Mouse (Mus musculus) testis, postnatal 14 days (tissue): ENCODE results near the gene Ctps.

Experiments used
- DNase-seq: peaks from one replicate; pipeline ENCODE4 v3.0.0; 2021; ENCODE audit warnings: low spot score

The Ctps gene

GRCm38 (mm10) chr4:120570438-120571069 is 478 bp upstream of the Ctps start:
- no peak for DNase-seq

GRCm38 (mm10) chr4:120569025-120569424 is 1.1 kb downstream of the Ctps start:
- DNase-seq, result no peak

DNA sequence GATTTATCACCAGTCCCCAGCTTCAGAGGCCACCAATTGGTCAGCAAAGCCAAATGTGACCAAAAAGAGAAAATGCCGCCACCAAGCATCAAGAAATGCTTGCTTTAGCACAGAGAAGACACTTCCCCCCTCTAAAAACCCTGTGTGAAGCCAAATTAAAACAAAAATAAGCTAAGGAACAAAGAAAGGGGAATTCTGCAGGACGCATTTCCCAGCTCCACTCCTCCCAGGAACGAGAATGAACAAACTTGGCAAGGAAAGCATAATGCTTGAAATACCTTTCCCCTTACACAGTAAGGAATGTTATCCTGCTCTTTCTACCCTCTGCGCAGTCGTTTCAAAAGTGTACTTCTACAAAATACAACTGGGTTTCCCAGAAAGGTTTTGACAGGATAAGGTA is 2.1 kb downstream of the Ctps start:
- no peak for DNase-seq

DNA sequence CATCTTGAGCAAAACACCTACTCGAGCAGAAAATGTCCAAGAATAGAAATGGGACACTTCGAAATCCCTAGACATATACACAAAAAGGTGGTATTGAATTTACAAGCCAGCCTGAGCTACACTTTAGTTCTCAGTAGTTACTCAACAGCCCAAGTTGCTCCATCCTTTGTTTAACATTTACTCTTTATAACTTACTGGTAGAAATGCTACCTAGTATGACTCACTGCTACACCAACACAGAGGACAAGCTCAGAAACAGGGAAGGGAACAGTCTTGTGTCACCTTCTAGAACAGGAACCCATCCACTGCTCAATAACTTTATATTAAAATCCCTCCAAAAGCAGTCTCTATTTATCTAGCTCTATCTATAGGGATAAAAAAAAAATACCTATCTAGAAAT is 4.3 kb downstream of the Ctps start:
- no peak for DNase-seq

DNA sequence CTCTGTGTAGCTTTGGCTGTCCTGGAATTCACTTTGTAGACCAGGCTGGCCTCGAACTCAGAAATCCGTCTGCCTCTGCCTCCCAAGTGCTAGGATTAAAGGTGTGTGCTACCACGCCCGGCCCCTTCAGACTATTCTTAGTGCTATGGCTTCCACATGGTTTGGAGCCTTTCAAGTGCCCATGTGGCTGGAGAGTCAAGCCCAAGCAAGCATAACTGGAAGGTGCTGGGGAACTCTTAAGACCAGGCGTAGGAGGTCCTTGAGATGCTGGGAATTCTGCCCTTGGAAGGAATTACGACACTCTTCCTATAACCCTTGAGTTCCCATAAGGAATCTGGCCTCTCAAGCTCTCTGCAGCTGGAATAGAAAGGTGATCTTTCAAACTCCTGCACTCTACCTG is 13.5 kb downstream of the Ctps start:
- no peak for DNase-seq

DNA sequence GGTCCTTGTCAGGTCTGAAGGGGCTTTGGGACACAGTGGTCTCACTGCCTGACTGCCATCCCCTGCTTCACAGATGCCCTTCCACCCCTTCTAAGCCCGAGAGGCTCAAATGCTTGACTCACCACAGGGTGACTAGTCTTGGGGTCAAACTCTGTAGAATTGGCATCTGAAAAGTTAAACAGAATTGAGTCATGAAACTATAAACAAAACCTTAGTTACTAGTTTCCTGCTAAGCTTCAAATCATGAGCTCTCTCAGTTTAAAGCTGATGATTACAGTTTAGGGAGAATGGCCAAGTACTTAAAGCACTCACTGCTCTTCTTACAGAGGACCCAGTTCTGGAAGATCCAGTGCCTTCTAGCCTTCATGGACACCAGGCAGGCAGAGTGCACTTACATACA is 25.2 kb downstream of the Ctps start:
- DNase-seq, result no peak

DNA sequence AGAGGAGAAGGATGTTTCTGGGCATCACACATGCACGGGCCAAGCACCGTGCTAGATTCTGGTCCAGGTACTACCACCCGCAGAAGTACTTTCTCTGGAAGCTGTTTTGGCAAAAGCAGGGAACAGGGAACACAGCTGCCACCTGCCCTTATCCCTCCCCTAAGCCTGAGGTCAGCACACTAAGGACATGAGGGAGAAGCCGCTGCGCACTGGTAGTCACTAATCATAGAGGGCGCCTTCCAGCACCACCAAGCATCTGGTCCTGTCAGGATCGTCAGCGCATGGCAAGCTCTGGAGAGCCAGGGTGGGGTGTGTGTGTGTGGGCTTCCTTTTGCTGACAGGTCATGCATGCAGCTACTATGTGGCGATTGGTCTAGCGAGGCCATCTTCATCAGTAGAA is 31.4 kb downstream of the Ctps start:
- DNase-seq, result no peak

DNA sequence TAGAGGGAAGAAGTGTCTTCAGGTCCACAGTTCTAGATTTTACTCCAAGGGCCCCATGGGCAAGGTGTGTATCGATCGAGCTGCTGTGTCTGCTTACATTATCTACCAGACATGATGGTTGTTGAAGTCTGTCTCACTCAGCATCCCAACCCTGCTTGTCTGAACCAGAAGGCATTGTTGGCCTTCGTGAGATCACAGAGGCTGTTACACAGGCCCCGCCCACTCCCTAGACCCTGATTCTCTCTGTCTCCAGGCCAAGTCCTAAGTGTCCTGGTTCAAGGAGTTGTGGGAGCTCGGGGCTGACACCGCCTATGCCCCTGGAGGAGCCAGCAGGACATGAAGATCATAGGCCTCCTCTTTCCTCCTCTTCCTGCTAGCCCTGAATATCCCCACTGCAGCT is 38.1 kb downstream of the Ctps start, which contains the start of gene Slfnl1:
TSS of gene Slfnl1 (plus strand) at position 246 of the 400 bp plus-strand sequence.
- no peak for DNase-seq

GRCm38 (mm10) chr4:120528171-120528570 is 41.9 kb downstream of the Ctps start:
- no peak for DNase-seq

- DNase-seq, result no peak
These were observed 47.0 kb downstream of the Ctps start for GRCm38 (mm10) chr4:120523092-120523491.

DNA sequence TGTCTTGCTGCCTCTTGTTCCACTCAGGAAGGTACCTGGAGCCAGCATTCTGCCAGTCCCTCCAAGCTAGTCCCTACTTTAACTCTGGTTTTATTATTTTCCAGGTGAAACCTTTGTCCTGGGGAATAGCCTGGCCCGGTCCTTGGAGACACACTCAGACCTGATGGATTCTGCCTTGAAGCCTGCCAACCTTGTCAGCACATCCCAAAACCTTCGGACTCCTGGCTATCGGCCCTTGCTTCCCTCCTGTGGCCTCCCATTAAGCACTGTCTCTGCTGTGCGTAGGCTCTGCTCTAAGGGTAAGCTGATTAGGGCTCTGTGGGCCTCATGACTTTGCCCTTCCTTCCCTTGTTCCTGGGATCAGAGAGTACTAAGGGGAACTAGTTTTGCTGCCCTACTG is 47.7 kb downstream of the Ctps start:
- no peak for DNase-seq

- DNase-seq, result no peak
These were observed 48.3 kb downstream of the Ctps start for GRCm38 (mm10) chr4:120521761-120522160.

DNA sequence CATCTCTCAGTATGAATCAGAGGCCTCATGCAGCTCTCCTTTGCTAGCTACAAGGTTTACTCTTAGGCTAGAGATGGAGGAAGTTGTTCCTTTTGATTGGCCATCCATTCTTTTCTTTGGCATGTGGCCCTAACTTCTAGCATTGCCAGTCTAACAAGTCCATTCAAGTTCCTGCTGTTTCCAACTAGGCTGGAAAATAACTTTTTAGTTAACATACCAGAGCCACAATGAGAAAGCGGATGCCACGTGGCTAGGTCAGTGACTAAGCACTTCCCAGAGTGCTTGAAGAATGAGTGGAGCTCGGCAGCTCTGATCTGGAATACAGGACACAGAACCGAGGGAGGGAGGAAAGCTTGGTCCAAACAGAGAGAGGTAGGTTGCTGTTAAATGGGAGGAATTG is 52.7 kb downstream of the Ctps start:
- DNase-seq, result no peak

DNA sequence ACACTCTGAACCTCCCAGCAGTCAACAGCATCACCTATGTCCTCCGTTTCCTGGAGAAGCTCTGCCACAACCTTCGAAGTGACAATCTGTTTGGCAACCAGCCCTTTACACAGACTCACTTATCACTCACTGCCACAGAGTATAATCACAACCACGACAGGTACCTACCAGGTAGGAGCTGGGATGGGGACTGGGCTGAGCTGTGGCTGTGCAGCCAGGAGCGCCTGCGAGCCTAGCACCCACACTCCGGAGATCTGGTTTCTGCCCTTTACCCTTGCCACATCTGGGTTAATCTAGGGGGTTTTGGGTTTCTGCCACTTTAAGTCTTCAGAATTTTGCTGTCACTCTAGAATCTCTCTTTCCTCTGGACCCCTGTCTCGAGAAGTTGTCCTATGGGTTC is 53.2 kb downstream of the Ctps start:
- no peak for DNase-seq

GRCm38 (mm10) chr4:120516491-120516890 is 53.6 kb downstream of the Ctps start:
- DNase-seq, result no peak

DNA sequence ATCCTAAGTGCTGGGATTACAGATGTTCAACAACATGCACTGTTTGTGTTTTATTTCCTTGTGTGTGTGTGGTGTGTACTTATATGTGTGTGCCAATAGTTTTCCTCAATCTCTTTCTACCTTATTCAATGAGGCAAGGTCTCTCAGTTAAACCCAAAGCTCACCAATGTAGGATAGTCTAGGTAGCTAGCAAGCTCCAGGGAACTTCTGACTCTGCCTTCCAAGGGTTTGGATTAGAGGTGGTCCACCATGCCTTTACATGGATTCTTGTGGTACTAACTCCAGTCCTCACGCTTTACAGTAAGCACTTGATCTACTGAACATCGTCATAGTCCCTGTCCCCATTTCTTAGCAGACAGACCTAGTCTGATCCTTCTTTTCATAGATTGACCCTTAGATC is 55.7 kb downstream of the Ctps start:
- DNase-seq, result no peak

DNA sequence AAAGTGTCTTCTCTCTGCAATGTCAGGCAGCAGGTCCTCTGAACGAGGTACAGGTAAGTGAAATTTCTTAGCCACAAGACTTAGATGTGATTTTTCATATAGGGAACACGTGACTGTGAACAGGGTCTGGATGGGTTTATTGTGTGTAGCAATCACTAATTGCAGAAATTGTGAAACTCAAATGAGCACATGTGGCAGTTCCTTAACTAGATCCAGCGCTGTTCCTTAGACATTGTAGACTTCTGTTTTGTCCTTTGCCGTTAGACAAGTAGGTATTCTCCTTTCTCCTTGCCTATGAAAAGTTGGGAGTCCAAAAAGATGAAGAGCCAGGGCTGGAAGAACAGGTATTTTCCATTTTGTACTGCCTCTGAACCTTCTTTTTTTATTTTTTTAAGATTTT is 58.9 kb downstream of the Ctps start:
- DNase-seq, result no peak

DNA sequence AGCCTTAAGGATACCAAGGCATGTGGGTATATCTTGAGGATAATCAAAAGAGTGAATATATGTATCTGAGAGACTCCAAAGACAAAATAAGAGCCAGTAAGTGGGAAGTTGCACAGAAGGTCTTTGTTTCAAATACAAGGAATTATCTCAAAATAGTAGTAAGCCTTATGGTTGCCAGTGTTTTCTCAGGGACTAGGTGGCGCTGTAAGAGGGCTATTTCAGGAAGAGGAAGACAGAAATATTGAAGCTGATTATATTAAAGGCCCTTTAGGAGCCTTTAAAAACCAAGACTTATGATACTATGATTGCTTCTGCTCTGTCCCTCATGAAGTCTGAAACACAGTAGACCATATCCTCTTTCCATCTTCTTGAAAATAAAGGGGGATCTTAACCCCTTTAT is 63.1 kb downstream of the Ctps start:
- no peak for DNase-seq
